Mouse (Mus musculus) forebrain, embryonic 16.5 days (tissue): ENCODE measurements around the gene Tbx3. TPM values are rescaled to one million over a fixed set of nuclear protein-coding genes. Genes with fewer than 3 reads are reported as not detected.

Experiments used
- ATAC-seq: fragments of 200-750 bp; cut with Nextera tagmentation; 2 replicates; pipeline ENCODE4 v1.8.0; 2017; ENCODE audit warnings: mild to moderate bottlenecking, moderate library complexity
- H3K27ac ChIP-seq: fragments of 300-500 bp; sonication (generic); 2 replicates; pipeline ENCODE4 v1.5.1; 2014; ENCODE audit warnings: low read length, control low read depth
- H3K27me3 ChIP-seq: fragments of 300-500 bp; sonication (generic); replicated peaks from 2 replicates; pipeline ENCODE4 v1.6.1; 2014; ENCODE audit warnings: low read length; ENCODE audit not compliant: control insufficient read depth, insufficient read depth
- H3K36me3 ChIP-seq: fragments of 300-500 bp; sonication (generic); 2 replicates; pipeline ENCODE4 v1.6.1; 2014; ENCODE audit not compliant: control insufficient read depth, insufficient read depth
- H3K4me1 ChIP-seq: fragments of 300-500 bp; sonication (generic); replicated peaks from 2 replicates; pipeline ENCODE4 v1.6.1; 2014; ENCODE audit warnings: low read length; ENCODE audit not compliant: control insufficient read depth, insufficient read depth
- H3K4me2 ChIP-seq: fragments of 300-500 bp; sonication (generic); 2 replicates; pipeline ENCODE4 v1.6.1; 2014; ENCODE audit warnings: mild to moderate bottlenecking, low read length, control low read depth
- H3K4me3 ChIP-seq: fragments of 300-500 bp; sonication (generic); replicated peaks from 2 replicates; pipeline ENCODE4 v1.5.1; 2014; ENCODE audit warnings: mild to moderate bottlenecking, low read length, control low read depth
- H3K9ac ChIP-seq: fragments of 300-500 bp; sonication (generic); replicated peaks from 2 replicates; pipeline ENCODE4 v1.6.1; 2014; ENCODE audit warnings: low read depth, low read length, control low read depth
- H3K9me3 ChIP-seq: fragments of 300-500 bp; sonication (generic); 2 replicates; pipeline ENCODE4 v1.6.1; 2016; ENCODE audit warnings: low read length; ENCODE audit not compliant: control insufficient read depth
- WGBS: fragments of 180-500 bp; shearing (Covaris S2); extraction: QIAGEN DNeasy Blood & Tissue Kit; methylation state at CpG from one replicate; pipeline ENCODE4 v1.1.7; 2014; 5-methylcytosine and 5-hydroxymethylcytosine counted together
- polyA plus RNA-seq: library from polyadenylated mRNA; unstranded; fragments of >200 nt; fragmentation: Nextera tagmentation; extraction: Ambion mirVana; gene quantifications from 2 replicates; pipeline ENCODE4 v1.2.1, GENCODE M21; 2015

The Tbx3 gene
- polyA plus RNA-seq, 1 experiment from 2014 or later: 3.0 TPM

- Histone ChIP-seq H3K9ac (no peak overlapping the region), H3K27me3 (peaks cover 80% of the 10 kb centered on the region), H3K4me1 (peaks cover 9% of the 10 kb centered on the region), H3K4me3 (no peak overlapping the region), H3K9me3 (no peaks in the 10 kb centered on the region), H3K27ac (no peak overlapping the region), H3K36me3 (no peaks in the 10 kb centered on the region), H3K4me2 (no peak overlapping the region)
- 5% methylated on average over 13 of the region's 13 CpGs for WGBS
- ATAC-seq: no peak
Observed at GRCm38 (mm10) chr5:119667356-119667940, 3.0 kb upstream of the Tbx3 start.

DNA sequence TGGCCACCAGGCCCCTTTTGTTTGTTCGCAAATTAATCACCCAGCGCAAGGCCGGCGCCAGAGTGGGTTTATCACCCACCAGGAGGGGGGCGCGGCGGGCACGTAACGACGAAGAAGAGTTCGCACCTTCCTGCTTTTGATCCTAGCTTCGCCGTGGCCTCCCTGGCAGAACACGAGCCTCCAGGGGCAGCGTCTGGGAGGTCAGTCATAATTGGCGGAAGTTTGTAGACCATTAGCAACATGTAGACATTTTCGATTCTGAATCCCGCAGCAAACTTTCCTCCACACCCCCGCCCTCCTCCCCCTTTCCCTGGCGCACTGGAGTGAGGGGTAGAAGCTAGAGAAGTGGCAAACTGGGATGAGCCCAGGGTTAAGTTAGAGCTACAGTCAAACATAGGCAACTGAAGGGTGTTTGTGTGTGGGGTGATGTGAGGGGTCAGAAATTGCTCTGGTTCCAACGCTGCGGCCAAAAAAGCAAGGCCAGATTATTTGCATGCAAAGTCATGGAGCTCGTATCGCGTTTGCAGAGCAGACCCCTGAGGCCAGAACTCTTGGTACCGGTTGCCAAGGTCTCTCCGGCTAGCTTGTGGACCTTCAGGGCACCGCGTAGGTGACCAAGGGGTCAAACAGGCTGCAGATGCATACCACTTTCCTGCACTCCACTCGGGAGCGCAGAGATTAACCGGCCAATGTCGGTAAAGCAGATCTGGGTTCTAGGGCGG, 2.1 kb upstream of the Tbx3 start:
- Histone ChIP-seq H3K4me2 (no peak overlapping the region), H3K4me1 (peaks cover 9% of the 10 kb centered on the region), H3K36me3 (no peaks in the 10 kb centered on the region), H3K4me3 (no peak overlapping the region), H3K9ac (no peak overlapping the region), H3K27me3 (peaks cover 83% of the 10 kb centered on the region), H3K27ac (no peak overlapping the region), H3K9me3 (no peaks in the 10 kb centered on the region)
- 2% methylated on average over 34 of the region's 34 CpGs for WGBS
- no peak for ATAC-seq

DNA sequence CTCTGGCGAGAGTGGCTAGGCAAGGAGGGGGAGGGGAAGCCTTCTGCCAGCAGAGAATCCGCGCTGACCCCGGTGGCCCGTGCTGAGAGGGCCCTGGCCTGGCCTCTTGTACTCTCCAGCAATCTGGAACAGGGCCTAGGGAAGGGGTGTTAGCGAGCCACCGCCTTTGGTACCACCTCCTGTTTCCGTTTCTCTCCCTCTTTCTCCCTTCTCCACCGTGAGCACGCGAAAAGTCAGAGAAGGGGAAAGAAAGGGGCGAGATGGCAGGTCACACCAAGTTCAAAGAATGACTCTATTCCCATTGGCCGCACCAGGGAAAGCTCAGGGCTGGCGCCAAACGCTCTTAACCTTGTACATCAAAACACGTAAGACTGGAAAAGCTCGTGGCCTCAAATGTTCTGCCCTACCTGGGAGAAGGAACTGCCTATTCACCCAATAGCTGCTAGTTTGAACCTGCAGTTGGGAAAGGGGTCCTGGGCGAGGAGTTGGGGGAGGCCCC, 1.5 kb upstream of the Tbx3 start:
- Histone ChIP-seq H3K4me2 (no peak overlapping the region), H3K27ac (no peak overlapping the region), H3K9me3 (no peaks in the 10 kb centered on the region), H3K36me3 (no peaks in the 10 kb centered on the region), H3K4me1 (peaks cover 9% of the 10 kb centered on the region), H3K9ac (no peak overlapping the region), H3K4me3 (no peak overlapping the region), H3K27me3 (peaks cover 82% of the 10 kb centered on the region)
- ATAC-seq: no peak
- WGBS: 5% methylated on average over 15 of the region's 18 CpGs

DNA sequence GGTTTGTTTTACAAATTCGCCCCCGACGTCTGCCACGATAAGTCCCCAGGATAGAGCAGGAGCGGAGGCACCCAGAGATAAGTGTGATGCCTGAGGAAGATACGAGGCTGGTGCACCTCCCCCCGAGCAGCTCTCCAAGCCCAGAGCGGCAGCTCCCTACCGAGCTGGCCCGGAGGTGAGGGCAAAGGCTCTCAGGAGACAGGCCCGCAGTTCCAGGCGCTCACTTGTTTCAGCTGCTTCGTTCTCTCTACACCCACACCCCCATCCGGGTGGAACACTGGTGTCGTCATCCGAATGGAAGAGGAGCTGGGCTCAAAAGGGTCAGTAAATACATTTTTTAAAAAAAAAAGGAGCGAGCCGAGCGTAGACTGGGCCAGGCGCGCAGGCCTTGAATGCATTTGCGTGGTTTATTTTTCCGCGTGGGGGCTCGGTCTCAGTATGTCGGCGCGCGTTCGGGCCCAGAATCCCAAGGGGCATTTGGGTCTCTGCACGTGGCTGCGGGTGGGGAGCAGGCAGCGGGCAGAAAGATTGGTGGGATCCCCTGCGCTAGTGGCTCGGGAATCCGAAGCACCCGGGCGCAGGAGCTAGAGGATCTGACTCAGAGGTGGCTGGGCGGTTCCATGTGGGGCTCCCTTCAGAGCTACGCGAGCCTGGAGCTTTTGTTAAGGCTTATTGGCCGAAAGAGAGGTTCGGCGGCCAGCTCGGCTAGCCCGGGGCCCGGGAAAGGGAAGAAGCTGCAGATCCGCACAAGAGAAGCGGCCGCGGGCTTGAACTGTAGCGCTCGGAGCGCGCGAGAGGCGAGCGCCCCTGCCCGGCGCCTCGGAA, 516 bp upstream of the Tbx3 start:
- Histone ChIP-seq H3K27ac (no peak overlapping the region), H3K4me2 (peak overlapping the region; percentile 53), H3K36me3 (no peaks in the 10 kb centered on the region), H3K4me1 (peaks cover 9% of the 10 kb centered on the region), H3K9me3 (no peaks in the 10 kb centered on the region), H3K4me3 (peak overlapping the region; percentile 29), H3K27me3 (peaks cover 83% of the 10 kb centered on the region), H3K9ac (peak overlapping the region; percentile 40; the same call in 1 of the 2 replicates)
- under 1% methylated on average over 61 of the region's 61 CpGs for WGBS
- ATAC-seq: no peak; the same call in 1 of the 2 replicates

DNA sequence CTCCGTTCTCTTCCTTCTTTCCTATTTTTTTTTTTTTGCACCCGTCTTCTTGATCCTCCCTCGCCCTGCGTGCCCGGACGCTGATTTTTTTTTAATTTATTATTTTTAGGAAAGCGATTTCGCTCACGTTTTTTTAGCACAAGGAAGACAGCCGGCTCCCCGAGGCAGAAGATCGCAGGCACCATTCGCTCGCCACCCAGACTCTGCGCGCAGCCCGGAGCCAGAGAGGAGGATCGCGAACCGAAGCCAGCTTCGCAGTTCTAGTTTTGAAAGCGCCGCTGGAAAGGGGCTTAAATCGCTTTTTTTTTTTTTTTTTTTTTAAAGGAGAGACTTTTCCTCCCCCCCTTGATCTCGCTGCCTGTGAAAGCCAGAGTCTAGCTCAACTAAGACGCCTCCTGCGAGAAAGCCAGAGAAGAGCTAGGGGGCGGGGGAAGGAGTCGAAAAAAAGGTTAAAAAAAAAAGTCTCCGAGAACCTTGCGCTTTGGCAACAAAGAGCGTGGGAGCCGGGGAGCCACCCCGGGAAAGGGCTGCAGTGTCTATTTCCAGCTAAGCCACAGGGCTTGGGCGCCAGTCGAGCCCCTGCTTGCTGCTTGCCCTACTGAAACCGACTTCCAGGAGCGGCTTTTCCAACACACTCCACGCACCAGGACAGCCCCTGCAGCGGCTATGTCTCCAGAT, 794 bp downstream of the Tbx3 start:
- no peak for ATAC-seq
- H3K27me3 ChIP-seq: peaks cover 84% of the 10 kb centered on the region
- peak overlapping the region; percentile 53 for H3K4me2 ChIP-seq
- no peak overlapping the region for H3K27ac ChIP-seq
- H3K9ac ChIP-seq: no peak overlapping the region
- peak overlapping the region; percentile 29 for H3K4me3 ChIP-seq
- peaks cover 9% of the 10 kb centered on the region for H3K4me1 ChIP-seq
- WGBS: under 1% methylated on average over 40 of the region's 40 CpGs
- no peaks in the 10 kb centered on the region for H3K36me3 ChIP-seq
- no peaks in the 10 kb centered on the region for H3K9me3 ChIP-seq

DNA sequence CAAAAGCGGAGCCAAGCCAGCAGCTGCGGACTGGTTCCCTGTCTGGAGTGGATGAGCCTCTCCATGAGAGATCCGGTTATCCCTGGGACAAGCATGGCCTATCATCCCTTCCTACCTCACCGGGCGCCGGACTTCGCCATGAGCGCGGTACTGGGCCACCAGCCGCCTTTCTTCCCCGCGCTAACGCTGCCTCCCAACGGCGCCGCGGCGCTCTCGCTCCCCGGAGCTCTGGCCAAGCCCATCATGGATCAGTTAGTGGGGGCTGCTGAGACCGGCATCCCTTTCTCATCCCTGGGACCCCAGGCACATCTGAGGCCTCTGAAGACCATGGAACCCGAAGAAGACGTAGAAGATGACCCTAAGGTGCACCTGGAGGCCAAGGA, 1.5 kb downstream of the Tbx3 start:
- H3K4me2 ChIP-seq: no peak overlapping the region
- peaks cover 84% of the 10 kb centered on the region for H3K27me3 ChIP-seq
- no peaks in the 10 kb centered on the region for H3K36me3 ChIP-seq
- H3K9ac ChIP-seq: no peak overlapping the region
- H3K9me3 ChIP-seq: no peaks in the 10 kb centered on the region
- peaks cover 9% of the 10 kb centered on the region for H3K4me1 ChIP-seq
- H3K27ac ChIP-seq: no peak overlapping the region
- H3K4me3 ChIP-seq: peak overlapping the region; percentile 29
- ATAC-seq: no peak
- 2% methylated on average over 23 of the region's 23 CpGs for WGBS

GRCm38 (mm10) chr5:119672348-119672983, 2.0 kb downstream of the Tbx3 start:
- Histone ChIP-seq H3K36me3 (no peaks in the 10 kb centered on the region), H3K4me1 (peaks cover 9% of the 10 kb centered on the region), H3K27me3 (peaks cover 84% of the 10 kb centered on the region), H3K27ac (no peak overlapping the region), H3K9ac (no peak overlapping the region), H3K4me2 (no peak overlapping the region), H3K9me3 (no peaks in the 10 kb centered on the region), H3K4me3 (peak overlapping the region; percentile 29)
- WGBS: 1% methylated on average over 19 of the region's 19 CpGs
- ATAC-seq: no peak

DNA sequence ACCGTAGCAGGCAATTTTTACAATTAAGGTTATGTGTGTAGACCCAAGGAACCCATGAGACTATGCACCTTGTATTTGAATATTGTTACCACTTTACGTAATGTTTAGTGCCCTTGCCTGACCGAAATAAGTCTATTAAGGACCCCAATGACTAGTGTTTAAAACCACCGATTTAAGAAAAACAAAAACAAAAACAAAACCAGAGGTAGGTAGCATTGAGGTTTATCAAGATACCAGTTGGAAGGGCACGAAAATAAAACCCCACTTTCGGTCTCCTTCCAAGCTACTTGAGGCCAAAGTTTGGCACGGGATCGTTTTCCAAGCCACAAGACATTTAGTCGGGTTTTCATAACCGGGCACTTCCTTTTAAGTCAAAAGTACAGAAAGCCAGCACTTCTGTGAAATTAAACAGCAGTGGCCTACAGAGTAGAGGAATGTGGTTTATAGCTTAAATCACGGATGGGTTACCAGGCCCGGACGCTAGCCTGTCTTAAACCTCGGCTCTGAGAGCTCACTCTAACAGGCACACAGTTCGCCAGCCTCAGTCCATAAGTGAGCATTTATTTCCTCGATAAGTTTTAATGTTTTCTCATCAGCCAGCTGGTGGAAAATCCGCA, 2.6 kb downstream of the Tbx3 start:
- 2% methylated on average over 17 of the region's 17 CpGs for WGBS
- Histone ChIP-seq H3K27me3 (peaks cover 84% of the 10 kb centered on the region), H3K4me2 (no peak overlapping the region), H3K9me3 (no peaks in the 10 kb centered on the region), H3K4me1 (peaks cover 9% of the 10 kb centered on the region), H3K4me3 (0 out of 2 replicates have a peak overlapping the region, but pooled peaks have one; percentile 10), H3K27ac (no peak overlapping the region), H3K9ac (no peak overlapping the region), H3K36me3 (no peaks in the 10 kb centered on the region)
- no peak for ATAC-seq
